Mouse (Mus musculus): ENCODE measurements around the gene Nphs1.

- TF ChIP-seq CHD2 (IDR thresholded peaks at IDR 0.05; ENCODE audit: low read length) = no peak
- TF ChIP-seq GATA1 (IDR thresholded peaks at IDR 0.05; ENCODE audit: low read depth, low read length) = no peak
- no peak for TF ChIP-seq POLR2AphosphoS5 (IDR thresholded peaks at IDR 0.05; ENCODE audit: borderline replicate concordance, low read depth, low read length)
These were observed 23.0 kb upstream of the Nphs1 start for GRCm38 (mm10) chr7:30435156-30435555.
